Mouse (Mus musculus) ES-Bruce4 (cell line): ENCODE data around the gene Mt3.

ENCODE experiments used
- CTCF ChIP-seq: IDR thresholded peaks from one replicate; pipeline ENCODE4 v1.8.1; 2011; ENCODE audit warnings: low read depth, low read length
- EP300 ChIP-seq: IDR thresholded peaks from 2 replicates; pipeline ENCODE4 v1.6.1; 2011; ENCODE audit warnings: low read depth, low read length; ENCODE audit not compliant: insufficient read depth
- POLR2A ChIP-seq: IDR thresholded peaks from one replicate; pipeline ENCODE4 v1.8.1; 2011; ENCODE audit warnings: low read length; ENCODE audit not compliant: insufficient read depth

GRCm38 (mm10) chr8:94140266-94140795 is 12.1 kb upstream of the Mt3 start:
- TF ChIP-seq CTCF (no peak), EP300 (no peak), POLR2A (no peak)
